Mouse (Mus musculus) embryo, embryonic 11 days (tissue): ENCODE measurements around the gene Shisa6.
"Not testable (repeated sequence)": the region's sequence is repeated elsewhere in the genome, so short reads cannot be mapped to it uniquely, and the experiment has no call there.

ENCODE experiments used
- DNase-seq: peaks from one replicate; pipeline ENCODE4 v3.0.0-alpha.2; 2015

The Shisa6 gene

GRCm38 (mm10) chr11:66442631-66443030 lies 83.1 kb downstream of the Shisa6 start:
- DNase-seq = peak; percentile 32

GRCm38 (mm10) chr11:66426129-66426528 lies 99.6 kb downstream of the Shisa6 start:
- no peak for DNase-seq

- no peak for DNase-seq
Measured at GRCm38 (mm10) chr11:66418216-66418615, 107.5 kb downstream of the Shisa6 start.

GRCm38 (mm10) chr11:66408721-66409120 lies 117.0 kb downstream of the Shisa6 start:
- DNase-seq = not testable (repeated sequence)

GRCm38 (mm10) chr11:66400036-66400435 lies 125.7 kb downstream of the Shisa6 start:
- DNase-seq = peak; percentile 18

GRCm38 (mm10) chr11:66387561-66387960 lies 138.2 kb downstream of the Shisa6 start:
- DNase-seq = no peak

GRCm38 (mm10) chr11:66371796-66372195 lies 154.0 kb downstream of the Shisa6 start:
- DNase-seq = no peak

GRCm38 (mm10) chr11:66369764-66370163 lies 156.0 kb downstream of the Shisa6 start:
- no peak for DNase-seq

GRCm38 (mm10) chr11:66366809-66367685 lies 158.7 kb downstream of the Shisa6 start:
- DNase-seq = peak; percentile 7

- DNase-seq = no peak
Measured at GRCm38 (mm10) chr11:66359811-66360210, 166.0 kb downstream of the Shisa6 start.

- DNase-seq = no peak
Measured at GRCm38 (mm10) chr11:66344822-66345221, 180.9 kb downstream of the Shisa6 start.

GRCm38 (mm10) chr11:66336313-66336712 lies 189.5 kb downstream of the Shisa6 start:
- DNase-seq = no peak

- DNase-seq = no peak
Measured at GRCm38 (mm10) chr11:66312764-66313163, 213.0 kb downstream of the Shisa6 start.

GRCm38 (mm10) chr11:66304396-66304795 lies 221.4 kb downstream of the Shisa6 start:
- DNase-seq = no peak

GRCm38 (mm10) chr11:66274707-66275081 lies 251.1 kb downstream of the Shisa6 start:
- DNase-seq = no peak

- DNase-seq = no peak
Measured at GRCm38 (mm10) chr11:66273904-66274706, 251.7 kb downstream of the Shisa6 start.

- DNase-seq = no peak
Measured at GRCm38 (mm10) chr11:66267029-66267428, 258.7 kb downstream of the Shisa6 start.

- DNase-seq = no peak
Measured at GRCm38 (mm10) chr11:66265336-66265990, 260.3 kb downstream of the Shisa6 start.

GRCm38 (mm10) chr11:66260205-66260604 lies 265.6 kb downstream of the Shisa6 start:
- DNase-seq = no peak

- peak; percentile 74 for DNase-seq
Measured at GRCm38 (mm10) chr11:66258851-66259250, 266.9 kb downstream of the Shisa6 start.

- no peak for DNase-seq
Measured at GRCm38 (mm10) chr11:66247115-66247514, 278.6 kb downstream of the Shisa6 start.

GRCm38 (mm10) chr11:66236557-66236956 lies 289.2 kb downstream of the Shisa6 start:
- DNase-seq = no peak

- no peak for DNase-seq
Measured at GRCm38 (mm10) chr11:66232891-66233290, 292.9 kb downstream of the Shisa6 start.
